Mouse (Mus musculus) CH12.LX (cell line): Measurements from ENCODE around the gene Ddb2. TPM values are rescaled to one million over a fixed set of nuclear protein-coding genes. Genes with fewer than 3 reads are reported as not detected.

Source experiments
- DNase-seq: peaks from one replicate; pipeline ENCODE4 v3.0.0-alpha.2; 2013; ENCODE audit errors: extremely low read depth
- H3K27ac ChIP-seq: 2 replicates; pipeline ENCODE4 v1.5.1; 2012; ENCODE audit warnings: low read depth, mild to moderate bottlenecking, control low read depth, moderate library complexity; ENCODE audit not compliant: insufficient read depth
- H3K27me3 ChIP-seq: replicated peaks from 2 replicates; pipeline ENCODE3; 2012; ENCODE audit warnings: inconsistent platforms
- H3K36me3 ChIP-seq, 2 experiments: replicated peaks in 1 of 2; 2 replicates each; pipeline versions ENCODE3 to v1.6.1; 2012; ENCODE audit warnings: inconsistent platforms in 1 of 2, low read length in 1 of 2, mild to moderate bottlenecking in 1 of 2, mixed read lengths in 1 of 2, moderate library complexity in 1 of 2; ENCODE audit not compliant: control insufficient read depth in 1 of 2, insufficient read depth in 1 of 2
- H3K4me1 ChIP-seq, 2 experiments: 2 replicates each; pipeline ENCODE4 v1.6.1; 2012; ENCODE audit warnings: inconsistent platforms in 1 of 2, moderate library complexity in 1 of 2; ENCODE audit not compliant: insufficient read depth in 2 of 2, control insufficient read depth in 1 of 2
- H3K4me2 ChIP-seq: 2 replicates; pipeline ENCODE4 v1.6.1; 2012; ENCODE audit warnings: low read depth, mild to moderate bottlenecking, control low read depth; ENCODE audit not compliant: poor library complexity, insufficient read depth, severe bottlenecking
- H3K4me3 ChIP-seq, 3 experiments: fragments of 150-350 bp in 1 of 3; sonication (generic) in 1 of 3; replicated peaks in 1 of 3; 2 replicates each; pipeline versions ENCODE3 to v1.5.1; 2011 to 2012; ENCODE audit warnings: low read depth in 2 of 3, low read length in 2 of 3, mild to moderate bottlenecking in 2 of 3, moderate library complexity in 2 of 3, control low read depth in 1 of 3, improper control_type of control experiment in 1 of 3, inconsistent platforms in 1 of 3, mixed read lengths in 1 of 3; ENCODE audit not compliant: poor library complexity in 1 of 3
- H3K79me2 ChIP-seq: replicated peaks from 2 replicates; pipeline ENCODE4 v1.6.1; 2012; ENCODE audit warnings: mild to moderate bottlenecking, moderate library complexity; ENCODE audit not compliant: control insufficient read depth, poor library complexity, insufficient read depth, severe bottlenecking; ENCODE audit errors: extremely low read depth
- H3K9ac ChIP-seq: 2 replicates; pipeline ENCODE4 v1.6.1; 2012; ENCODE audit warnings: low read depth, mild to moderate bottlenecking, control low read depth, moderate library complexity; ENCODE audit not compliant: insufficient read depth
- H3K9me3 ChIP-seq: replicated peaks from 2 replicates; pipeline ENCODE3; 2012; ENCODE audit warnings: low read length, inconsistent platforms, mixed read lengths
- BHLHE40 ChIP-seq: IDR thresholded peaks from 2 replicates; pipeline ENCODE4 v1.6.1; 2011; ENCODE audit warnings: mild to moderate bottlenecking, low read depth, low read length, improper control_type of control experiment
- CHD2 ChIP-seq: IDR thresholded peaks from 2 replicates; pipeline ENCODE4 v1.6.1; 2011; ENCODE audit warnings: low read length, improper control_type of control experiment
- ELF1 ChIP-seq: IDR thresholded peaks from 2 replicates; pipeline ENCODE4 v1.6.1; 2014; ENCODE audit warnings: low read depth, mild to moderate bottlenecking, inconsistent platforms, low read length, improper control_type of control experiment
- ETS1 ChIP-seq: conservative IDR thresholded peaks from 2 replicates; pipeline ENCODE4 v1.6.1; 2012; ENCODE audit warnings: low read depth, mild to moderate bottlenecking, inconsistent platforms, low read length, improper control_type of control experiment, moderate library complexity
- HCFC1 ChIP-seq: IDR thresholded peaks from 2 replicates; pipeline ENCODE4 v1.6.1; 2012; ENCODE audit warnings: low read depth, mild to moderate bottlenecking, inconsistent platforms, low read length, improper control_type of control experiment
- IRF4 ChIP-seq: IDR thresholded peaks from 2 replicates; pipeline ENCODE4 v1.6.1; 2014; ENCODE audit warnings: low read depth, mild to moderate bottlenecking, inconsistent platforms, low read length, improper control_type of control experiment
- JUN ChIP-seq: IDR thresholded peaks from 2 replicates; pipeline ENCODE4 v1.6.1; 2011; ENCODE audit warnings: low read depth, mild to moderate bottlenecking, low read length, improper control_type of control experiment, moderate library complexity; ENCODE audit not compliant: insufficient read depth
- MAFK ChIP-seq: IDR thresholded peaks from 2 replicates; pipeline ENCODE4 v1.6.1; 2011; ENCODE audit warnings: low read length, improper control_type of control experiment; ENCODE audit not compliant: insufficient replicate concordance
- MAX ChIP-seq: IDR thresholded peaks from 2 replicates; pipeline ENCODE4 v1.6.1; 2011; ENCODE audit warnings: low read length, improper control_type of control experiment
- PAX5 ChIP-seq: IDR thresholded peaks from 2 replicates; pipeline ENCODE4 v1.6.1; 2012; ENCODE audit warnings: low read length, inconsistent platforms, mixed read lengths
- RAD21 ChIP-seq: IDR thresholded peaks from 2 replicates; pipeline ENCODE4 v1.6.1; 2011; ENCODE audit warnings: low read depth, mild to moderate bottlenecking, low read length, improper control_type of control experiment, moderate library complexity
- RCOR1 ChIP-seq: conservative IDR thresholded peaks from 2 replicates; pipeline ENCODE4 v1.6.1; 2012; ENCODE audit warnings: low read depth, mild to moderate bottlenecking, inconsistent platforms, low read length, improper control_type of control experiment
- SMC3 ChIP-seq: IDR thresholded peaks from 2 replicates; pipeline ENCODE4 v1.6.1; 2011; ENCODE audit warnings: low read depth, low read length, improper control_type of control experiment
- TBP ChIP-seq: conservative IDR thresholded peaks from 2 replicates; pipeline ENCODE4 v1.6.1; 2011; ENCODE audit warnings: low read depth, low read length, improper control_type of control experiment
- USF1 ChIP-seq: IDR thresholded peaks from 2 replicates; pipeline ENCODE4 v1.6.1; 2014; ENCODE audit warnings: low read depth, mild to moderate bottlenecking, inconsistent platforms, low read length, improper control_type of control experiment
- USF2 ChIP-seq: conservative IDR thresholded peaks from 2 replicates; pipeline ENCODE4 v1.6.1; 2011; ENCODE audit warnings: low read depth, low read length, improper control_type of control experiment
- ZC3H11A ChIP-seq: IDR thresholded peaks from 2 replicates; pipeline ENCODE4 v1.6.1; 2012; ENCODE audit warnings: low read depth, mild to moderate bottlenecking, inconsistent platforms, low read length, improper control_type of control experiment
- ZKSCAN1 ChIP-seq: IDR thresholded peaks from 2 replicates; pipeline ENCODE4 v1.6.1; 2012; ENCODE audit warnings: low read depth, inconsistent platforms, low read length, improper control_type of control experiment, borderline replicate concordance
- ZNF384 ChIP-seq: IDR thresholded peaks from 2 replicates; pipeline ENCODE4 v1.6.1; 2012; ENCODE audit warnings: low read depth, low read length, improper control_type of control experiment, inconsistent platforms
- dilution Hi-C: fragments of 300-500 bp; cut with MboI; formaldehyde crosslinking; loops from 2 replicates; pipeline ENCODE4 v1.14.3; 2020; ENCODE audit warnings: low sequenced_read_pairs; ENCODE audit not compliant: extremely low pct_unique_long_range_greater_than_20kb, extremely low pct_ligation_motif_present
- in situ Hi-C: fragments of 300-500 bp; cut with MboI; formaldehyde crosslinking; loops from 3 replicates; pipeline ENCODE4 v1.14.3; 2019; ENCODE audit warnings: low sequenced_read_pairs, low pct_ligation_motif_present, low pct_unique_long_range_greater_than_20kb, mixed read lengths
- polyA plus RNA-seq: library from polyadenylated mRNA; unstranded; fragments of >175 nt; gene quantifications from 2 replicates; pipeline ENCODE4 v1.2.1, GENCODE M21; 2012; ENCODE audit warnings: low read depth; ENCODE audit not compliant: insufficient read length
- total RNA-seq, 2 experiments: library from RNA; depleted of rRNA; stranded (reverse); fragments of 300-350 nt in 1 of 2; fragments of >200 nt in 1 of 2; gene quantifications; 2 replicates each; pipeline ENCODE4 v1.2.3; 2012 to 2014

Ddb2 gene
- total and polyA plus RNA-seq, 3 experiments, result 13.9 to 20.2 (median 14.1) TPM

DNA sequence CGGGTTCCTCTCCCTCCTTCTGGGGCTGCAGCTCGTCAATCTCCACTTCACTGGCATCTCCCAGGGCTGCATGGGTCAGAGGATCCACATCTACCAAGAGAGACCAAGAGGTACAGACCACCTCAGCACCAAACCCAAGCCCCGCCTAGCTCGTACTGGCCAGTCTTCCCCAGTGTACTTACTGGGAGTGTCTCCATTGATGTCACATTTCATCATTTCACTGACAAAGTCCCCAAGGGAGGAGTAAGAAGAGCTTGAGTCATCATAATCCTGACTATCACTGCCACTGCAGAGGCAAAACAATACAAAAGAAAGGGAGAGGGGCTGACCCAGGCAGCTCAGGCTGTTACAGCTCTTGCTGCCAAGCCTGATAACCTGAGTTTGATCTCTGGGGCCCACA is 69.2 kb downstream of the Ddb2 start:
- H3K79me2 ChIP-seq, result no peaks in the 10 kb centered on the region
- no peak overlapping the region for H3K4me3 ChIP-seq
- no peak overlapping the region for H3K4me2 ChIP-seq
- no peak overlapping the region for H3K9ac ChIP-seq
- no peak for TF ChIP-seq USF2
- TF ChIP-seq ZNF384, result no peak
- TF ChIP-seq CHD2, result no peak
- no peak for TF ChIP-seq MAX
- no peak for TF ChIP-seq SMC3
- TF ChIP-seq HCFC1, result no peak
- TF ChIP-seq RAD21, result no peak
- no peak for TF ChIP-seq ELF1
- TF ChIP-seq RCOR1, result no peak
- TF ChIP-seq ETS1, result no peak
- TF ChIP-seq TBP, result no peak
- in situ Hi-C loops (no loop called here), dilution Hi-C loops (no loop called here)
- no peak for DNase-seq
- H3K27me3 ChIP-seq, result no peaks in the 10 kb centered on the region
- no peak overlapping the region for H3K27ac ChIP-seq
- H3K36me3 ChIP-seq, result peaks cover 66 to 90% of the 10 kb centered on the region in 2 experiments
- peaks cover 0 to 9% of the 10 kb centered on the region in 2 experiments; a peak in 1 of 4 replicates for H3K4me1 ChIP-seq
- no peaks in the 10 kb centered on the region for H3K9me3 ChIP-seq

DNA sequence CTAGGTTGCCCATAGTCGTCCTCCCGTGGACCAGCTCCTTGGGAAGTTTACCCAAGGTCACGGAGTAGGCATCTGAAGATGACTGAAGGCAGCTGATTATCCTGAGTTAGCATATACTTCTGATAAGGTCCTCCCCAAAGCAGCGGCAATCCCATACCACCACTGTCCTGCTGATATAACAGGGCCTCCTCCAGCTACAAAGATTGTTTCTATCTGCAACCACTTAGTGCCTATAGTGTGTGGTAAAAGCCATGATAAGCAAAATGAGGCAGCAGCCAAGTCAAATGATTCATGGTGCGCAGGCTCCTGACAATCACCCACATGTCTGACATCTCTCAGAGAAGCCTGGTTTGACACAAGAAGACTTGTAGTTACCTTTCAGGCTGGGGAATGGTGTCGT is 71.8 kb downstream of the Ddb2 start:
- no peaks in the 10 kb centered on the region for H3K4me1 ChIP-seq
- no peak overlapping the region for H3K27ac ChIP-seq
- in situ Hi-C loops, result no loop called here
- dilution Hi-C loops, result no loop called here
- H3K9me3 ChIP-seq, result no peaks in the 10 kb centered on the region
- H3K4me3 ChIP-seq, result no peak overlapping the region
- no peak for TF ChIP-seq MAFK
- no peak for TF ChIP-seq HCFC1
- TF ChIP-seq MAX, result no peak
- no peak for TF ChIP-seq USF1
- no peak for TF ChIP-seq BHLHE40
- TF ChIP-seq ELF1, result no peak
- no peak for TF ChIP-seq PAX5
- no peak for TF ChIP-seq ZKSCAN1
- TF ChIP-seq JUN, result no peak
- no peak for TF ChIP-seq ZC3H11A
- TF ChIP-seq IRF4, result no peak
- H3K27me3 ChIP-seq, result no peaks in the 10 kb centered on the region
- DNase-seq, result no peak
- H3K9ac ChIP-seq, result no peak overlapping the region
- H3K36me3 ChIP-seq, result peaks cover 70 to 95% of the 10 kb centered on the region in 2 experiments
- no peak overlapping the region for H3K4me2 ChIP-seq
- H3K79me2 ChIP-seq, result no peaks in the 10 kb centered on the region
